Mouse (Mus musculus) liver, embryonic 15.5 days (tissue): ENCODE data around the gene Eif2ak1. TPM values are rescaled to one million over a fixed set of nuclear protein-coding genes. Genes with fewer than 3 reads are reported as not detected.

Experiments
- polyA plus RNA-seq: library from polyadenylated mRNA; unstranded; fragments of >200 nt; fragmentation: Nextera tagmentation; extraction: Ambion mirVana; gene quantifications from 2 replicates; pipeline ENCODE4 v1.2.1, GENCODE M21; 2015

Gene Eif2ak1
- polyA plus RNA-seq, 1 experiment from 2014 or later, result 114 TPM

Other genes starting within 250 kb of the Eif2ak1 start
- 35.7 and 37.5 TPM in 2 replicates for gene Cyth3, start 195.3 kb upstream of the Eif2ak1 start, polyA plus RNA-seq
- gene Usp42, start 85.5 kb upstream of the Eif2ak1 start, polyA plus RNA-seq, result 3.4 TPM in 2 replicates
- gene Ankrd61, start 79.9 kb downstream of the Eif2ak1 start, polyA plus RNA-seq, result 0.30 and 0.39 TPM in 2 replicates
- 44.1 TPM in 2 replicates for gene Aimp2, start 92.1 kb downstream of the Eif2ak1 start, polyA plus RNA-seq
- gene Pms2, start 92.2 kb downstream of the Eif2ak1 start, polyA plus RNA-seq, result 11.7 and 14.5 TPM in 2 replicates
- 0.20 and 0.33 TPM in 2 replicates for gene Gm42421, start 110.4 kb downstream of the Eif2ak1 start, polyA plus RNA-seq
- gene Rsph10b, start 115.2 kb downstream of the Eif2ak1 start, polyA plus RNA-seq, result 0.40 and 0.70 TPM in 2 replicates
- 32.9 and 35.7 TPM in 2 replicates for gene Ccz1, start 197.1 kb downstream of the Eif2ak1 start, polyA plus RNA-seq
- not detected in 2 replicates for gene Ocm, start 208.9 kb downstream of the Eif2ak1 start, polyA plus RNA-seq